In the genomic region with DNA sequence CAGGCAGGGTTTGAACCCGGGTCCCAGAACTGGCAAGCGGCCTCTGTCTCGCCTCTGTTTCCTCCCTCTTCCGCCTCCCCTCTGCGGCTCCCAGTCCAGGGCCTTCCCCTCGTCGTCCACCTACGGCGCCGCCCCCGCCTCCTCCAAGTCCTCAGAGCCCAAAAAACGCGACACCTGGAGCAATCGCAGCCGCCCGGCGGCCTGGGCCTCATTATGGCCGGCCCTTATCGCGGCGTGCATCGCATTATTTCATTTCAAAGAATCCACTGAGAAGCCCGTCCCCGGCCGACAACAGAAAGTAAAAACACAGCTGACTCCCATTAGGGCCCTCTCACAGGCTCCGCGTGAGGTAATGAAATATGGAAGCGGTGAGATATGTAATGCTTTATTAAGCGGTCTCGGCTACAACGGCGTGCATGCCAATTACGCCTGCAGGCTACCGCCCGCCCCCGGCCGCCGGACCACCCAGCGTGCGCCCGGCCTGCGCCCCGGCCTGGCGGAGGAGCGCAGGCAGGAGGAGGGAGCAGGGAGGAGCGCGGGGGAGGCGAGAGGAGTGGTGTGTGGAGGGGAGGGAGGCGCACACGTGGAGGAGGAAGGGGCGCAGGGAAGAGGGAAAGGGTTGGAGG, we compare ENCODE assay signal across 8 mouse cellular contexts. TPM values are rescaled to one million over a fixed set of nuclear protein-coding genes. Genes with fewer than 3 reads are reported as not detected.
DNase-seq lines count a peak whose midpoint lies in the region; ATAC-seq and TF ChIP-seq lines count a peak whose summit lies in the region.

Gm12830 (plus strand) TSS at position 156 of the 626 bp plus-strand sequence.

- H3K4me1 ChIP-seq in hindbrain, embryonic 14.5 days (replicated peaks; ENCODE audit: control insufficient read depth, insufficient read depth, low read length), result 0 out of 2 replicates have a peak, but pooled peaks cover 4% of the 10 kb centered on the region

- no peaks in the 10 kb centered on the region for H3K36me3 ChIP-seq in hindbrain, embryonic 14.5 days (replicated peaks; ENCODE audit: control insufficient read depth, insufficient read depth)

- no peak for TF ChIP-seq CTCF in gastrocnemius, adult 2 months (IDR thresholded peaks at IDR 0.05)

- peak within 1 kb of the TSS; percentile 65 for H3K9ac ChIP-seq in hindbrain, embryonic 14.5 days

- peak within 1 kb of the TSS; percentile 59 for H3K27ac ChIP-seq in gastrocnemius, adult 2 months
- no peak within 1 kb of the TSS for H3K27ac ChIP-seq in hindbrain, embryonic 14.5 days

- peaks cover 32% of the 10 kb centered on the region for H3K27me3 ChIP-seq in hindbrain, embryonic 14.5 days (ENCODE audit: control insufficient read depth, insufficient read depth, low read length)

- H3K9me3 ChIP-seq in hindbrain, embryonic 14.5 days (ENCODE audit: control insufficient read depth, low read length), result no peaks in the 10 kb centered on the region

- H3K4me2 ChIP-seq in hindbrain, embryonic 14.5 days (replicated peaks), result peak within 1 kb of the TSS; percentile 60

- peak within 1 kb of the TSS; percentile 69 for H3K4me3 ChIP-seq in gastrocnemius, adult 2 months
- peak within 1 kb of the TSS; percentile 36 for H3K4me3 ChIP-seq in hindbrain, embryonic 14.5 days (replicated peaks; ENCODE audit: low read length)

- intact Hi-C loops in gastrocnemius, adult 2 months (cut with DNase I), result no loop called here

- WGBS in hindbrain, embryonic 14.5 days, result 2% methylated on average over 51 of the region's 51 CpGs

- ATAC-seq in hindbrain, embryonic 14.5 days (ENCODE audit: low FRiP score), result peak; percentile 75

- peak; percentile 43 for DNase-seq in adrenal gland, adult 18-20 months (ENCODE audit: low spot score in 2 of 2)
- DNase-seq in cerebellum, postnatal 25 days, result peak; percentile 50 to 60
- DNase-seq in gastrocnemius, adult 2 months, result peak; percentile 59
- DNase-seq in hindbrain, embryonic 14.5 days (ENCODE audit: low spot score), result peak; percentile 69
- DNase-seq in layer of hippocampus, postnatal 36 days, result peak; percentile 35 to 42
- DNase-seq in lung, postnatal 25 days (ENCODE audit: low spot score), result peak; percentile 16
- DNase-seq in right cerebral cortex, postnatal 14 days, result peak; percentile 31
- DNase-seq in spleen, postnatal 4 days (ENCODE audit: low spot score in 2 of 2), result no peak

RNA-seq across cellular contexts. Expression of gene Gm12830, which starts in this region (rescaled TPM):
- not detected for total RNA-seq in adrenal gland, adult 18-20 months (2021)
- total RNA-seq in gastrocnemius, adult 2 months (2021), result not detected
- not detected in 2 replicates for polyA plus RNA-seq in hindbrain, embryonic 14.5 days (2014; fragmentation: Nextera tagmentation; extraction: Ambion mirVana)
- not detected for total RNA-seq in layer of hippocampus, postnatal 36 days (2021)

Comparison
In these comparisons a context has a peak if more than half of its experiments do, and no peak if none do; other contexts are left out.
1. Peak in DNase-seq in adrenal gland, adult 18-20 months; RNA of the gene not detected or under 1 TPM.
2. Peak in DNase-seq, H3K4me3 ChIP-seq and H3K27ac ChIP-seq in gastrocnemius, adult 2 months; RNA of the gene not detected or under 1 TPM.
3. Peak in DNase-seq, ATAC-seq, H3K4me3 ChIP-seq, H3K9ac ChIP-seq and H3K4me2 ChIP-seq in hindbrain, embryonic 14.5 days; RNA of the gene not detected or under 1 TPM.
4. Peak in DNase-seq in layer of hippocampus, postnatal 36 days; RNA of the gene not detected or under 1 TPM.
5. DNase-seq: peak in cerebellum, postnatal 25 days (2 of 2), lung, postnatal 25 days (single experiment) and right cerebral cortex, postnatal 14 days (single experiment); none in spleen, postnatal 4 days (0 of 2).